Mouse (Mus musculus) stomach, postnatal 0 days (tissue): Measurements from ENCODE around the gene St3gal5.

Experiments used
- CTCF ChIP-seq: IDR thresholded peaks from 2 replicates; pipeline ENCODE4 v1.5.1; 2016; ENCODE audit warnings: antibody characterized with exemption, low read depth, mild to moderate bottlenecking, moderate library complexity
- EP300 ChIP-seq: optimal IDR thresholded peaks from 2 replicates; pipeline ENCODE3; 2016; ENCODE audit warnings: antibody characterized with exemption

- TF ChIP-seq CTCF: no peak
- no peak for TF ChIP-seq EP300
Observed at GRCm38 (mm10) chr6:72063718-72064117, 33.7 kb upstream of the St3gal5 start.
